8 mouse cellular contexts compared by ENCODE assay signal in genomic region chr11:78826442-78827013, GRCm38 (mm10). TPM values are rescaled to one million over a fixed set of nuclear protein-coding genes. Genes with fewer than 3 reads are reported as not detected.
DNase-seq lines count a peak whose midpoint lies in the region; ATAC-seq and TF ChIP-seq lines count a peak whose summit lies in the region.

TSS of gene Lyrm9 (plus strand) at chr11:78826584.

- H3K4me2 ChIP-seq in lung, postnatal 0 days (replicated peaks; ENCODE audit: low read depth, low read length) = peak within 1 kb of the TSS; percentile 81

- peak; percentile 97 for TF ChIP-seq CTCF in lung, postnatal 0 days (IDR thresholded peaks at IDR 0.05)

- no peak for TF ChIP-seq EP300 in lung, postnatal 0 days (IDR thresholded peaks at IDR 0.05)

- H3K27me3 ChIP-seq in hindbrain, embryonic 10.5 days (ENCODE audit: insufficient read depth, poor library complexity, severe bottlenecking) = peaks cover 5% of the 10 kb centered on the region; the same call in 1 of the 2 replicates
- no peaks in the 10 kb centered on the region for H3K27me3 ChIP-seq in lung, postnatal 0 days (replicated peaks; ENCODE audit: insufficient read depth, low read length)

- H3K9ac ChIP-seq in lung, postnatal 0 days (replicated peaks; ENCODE audit: low read depth) = peak within 1 kb of the TSS; percentile 29; the same call in 1 of the 2 replicates

- no peaks in the 10 kb centered on the region for H3K9me3 ChIP-seq in hindbrain, embryonic 10.5 days
- no peaks in the 10 kb centered on the region for H3K9me3 ChIP-seq in lung, postnatal 0 days (ENCODE audit: low read length)

- peak within 1 kb of the TSS; percentile 61 for H3K4me3 ChIP-seq in hindbrain, embryonic 10.5 days
- peak within 1 kb of the TSS; percentile 59 for H3K4me3 ChIP-seq in lung, postnatal 0 days (ENCODE audit: low read depth, low read length)

- WGBS in hindbrain, embryonic 10.5 days = under 1% methylated on average over 51 of the region's 51 CpGs
- under 1% methylated on average over 50 of the region's 51 CpGs for WGBS in lung, postnatal 0 days

- H3K27ac ChIP-seq in hindbrain, embryonic 10.5 days = peak within 1 kb of the TSS; percentile 87
- H3K27ac ChIP-seq in lung, postnatal 0 days (ENCODE audit: low read length) = no peak within 1 kb of the TSS

- H3K4me1 ChIP-seq in hindbrain, embryonic 10.5 days (replicated peaks) = peaks cover 69% of the 10 kb centered on the region
- H3K4me1 ChIP-seq in lung, postnatal 0 days (ENCODE audit: insufficient read depth, low read depth, low read length) = peaks cover 6% of the 10 kb centered on the region; the same call in 1 of the 2 replicates

- peak; percentile 43 for ATAC-seq in frontal cortex, adult (ENCODE audit: low TSS enrichment)
- ATAC-seq in lung, postnatal 0 days = peak; percentile 94

- DNase-seq in MEL-GATA-1-ER (ENCODE audit: extremely low read depth, low read depth) = peak; percentile 46
- DNase-seq in cerebellum, adult 8-10 months = peak; percentile 99
- peak; percentile 97 for DNase-seq in hindbrain, embryonic 10.5 days (ENCODE audit: low spot score)
- peak; percentile 91 for DNase-seq in layer of hippocampus, adult 9-11 months
- DNase-seq in lung, postnatal 0 days (ENCODE audit: low spot score) = peak; percentile 92
- peak; percentile 99 for DNase-seq in ovary, postnatal 14 days (ENCODE audit: low spot score)
- peak; percentile 98 for DNase-seq in thymus, postnatal 25 days

- no peaks in the 10 kb centered on the region for H3K36me3 ChIP-seq in hindbrain, embryonic 10.5 days
- no peaks in the 10 kb centered on the region for H3K36me3 ChIP-seq in lung, postnatal 0 days (ENCODE audit: insufficient read depth, low read length)

RNA-seq across cellular contexts. Expression of gene Lyrm9, which starts in this region (rescaled TPM):
- polyA plus RNA-seq in hindbrain, embryonic 10.5 days (2016; fragmentation: Nextera tagmentation; extraction: Ambion mirVana) = 19.8 and 23.9 TPM in 2 replicates
- 5.7 and 9.3 TPM in 2 replicates for polyA plus RNA-seq in lung, postnatal 0 days (2015; fragmentation: Nextera tagmentation; extraction: Ambion mirVana)

Comparison
In these comparisons a context has a peak if more than half of its experiments do, and no peak if none do; other contexts are left out.
1. DNase-seq: peak in every context shown above with its lines; median percentile 99 in cerebellum, adult 8-10 months; 99 in ovary, postnatal 14 days; 98 in thymus, postnatal 25 days; 97 in hindbrain, embryonic 10.5 days; 92 in lung, postnatal 0 days; 91 in layer of hippocampus, adult 9-11 months; 46 in MEL-GATA-1-ER.